Mouse (Mus musculus) neural tube, embryonic 14.5 days (tissue): ENCODE measurements around the gene Ern1. TPM values are rescaled to one million over a fixed set of nuclear protein-coding genes. Genes with fewer than 3 reads are reported as not detected.

ENCODE experiments used
- ATAC-seq: fragments of 200-750 bp; cut with Nextera tagmentation; 2 replicates; pipeline ENCODE4 v1.8.0; 2017; ENCODE audit warnings: low read depth, mild to moderate bottlenecking, moderate TSS enrichment, moderate library complexity
- H3K27ac ChIP-seq: fragments of 300-500 bp; sonication (generic); 2 replicates; pipeline ENCODE4 v1.5.1; 2014; ENCODE audit warnings: low read depth, mild to moderate bottlenecking, control low read depth, low read length, moderate library complexity, mixed read lengths
- H3K27me3 ChIP-seq: fragments of 300-500 bp; sonication (generic); 2 replicates; pipeline ENCODE4 v1.6.1; 2014; ENCODE audit warnings: low read length; ENCODE audit not compliant: control insufficient read depth, insufficient read depth
- H3K36me3 ChIP-seq: fragments of 300-500 bp; sonication (generic); 2 replicates; pipeline ENCODE4 v1.6.1; 2014; ENCODE audit warnings: low read length, mixed read lengths; ENCODE audit not compliant: control insufficient read depth, insufficient read depth
- H3K4me1 ChIP-seq: fragments of 300-500 bp; sonication (generic); 2 replicates; pipeline ENCODE4 v1.6.1; 2014; ENCODE audit warnings: low read length; ENCODE audit not compliant: control insufficient read depth, insufficient read depth
- H3K4me2 ChIP-seq: fragments of 300-500 bp; sonication (generic); 2 replicates; pipeline ENCODE4 v1.6.1; 2014; ENCODE audit warnings: mild to moderate bottlenecking, low read depth, low read length, control low read depth
- H3K4me3 ChIP-seq: fragments of 300-500 bp; sonication (generic); 2 replicates; pipeline ENCODE4 v1.5.1; 2014; ENCODE audit warnings: low read depth, low read length, control low read depth, mixed read lengths
- H3K9ac ChIP-seq: fragments of 300-500 bp; sonication (generic); replicated peaks from 2 replicates; pipeline ENCODE4 v1.6.1; 2014; ENCODE audit warnings: low read depth, mild to moderate bottlenecking, control low read depth, low read length, mixed read lengths
- H3K9me3 ChIP-seq: fragments of 300-500 bp; sonication (generic); 2 replicates; pipeline ENCODE4 v1.6.1; 2016; ENCODE audit warnings: low read length; ENCODE audit not compliant: control insufficient read depth
- WGBS: fragments of 180-500 bp; shearing (Covaris S2); extraction: QIAGEN DNeasy Blood & Tissue Kit; methylation state at CpG from one replicate; pipeline ENCODE4 v1.1.7; 2014; 5-methylcytosine and 5-hydroxymethylcytosine counted together
- polyA plus RNA-seq: library from polyadenylated mRNA; unstranded; fragments of >200 nt; fragmentation: Nextera tagmentation; extraction: Ambion mirVana; gene quantifications from 2 replicates; pipeline ENCODE4 v1.2.1, GENCODE M21; 2014

The Ern1 gene
- polyA plus RNA-seq, 1 experiment from 2014 or later = 7.6 TPM

GRCm38 (mm10) chr11:106478745-106479144, 8.9 kb downstream of the Ern1 start:
- Histone ChIP-seq H3K4me3 (no peak overlapping the region), H3K36me3 (no peaks in the 10 kb centered on the region), H3K9ac (no peak overlapping the region), H3K9me3 (no peaks in the 10 kb centered on the region), H3K27ac (no peak overlapping the region), H3K4me1 (no peaks in the 10 kb centered on the region), H3K27me3 (no peaks in the 10 kb centered on the region), H3K4me2 (no peak overlapping the region)
- no peak for ATAC-seq
- WGBS = 32% methylated on average over 1 of the region's 1 CpGs

GRCm38 (mm10) chr11:106477505-106478160, 10.0 kb downstream of the Ern1 start:
- H3K27ac ChIP-seq = no peak overlapping the region
- H3K27me3 ChIP-seq = no peaks in the 10 kb centered on the region
- WGBS = over 99% methylated on average over 3 of the region's 4 CpGs

DNA sequence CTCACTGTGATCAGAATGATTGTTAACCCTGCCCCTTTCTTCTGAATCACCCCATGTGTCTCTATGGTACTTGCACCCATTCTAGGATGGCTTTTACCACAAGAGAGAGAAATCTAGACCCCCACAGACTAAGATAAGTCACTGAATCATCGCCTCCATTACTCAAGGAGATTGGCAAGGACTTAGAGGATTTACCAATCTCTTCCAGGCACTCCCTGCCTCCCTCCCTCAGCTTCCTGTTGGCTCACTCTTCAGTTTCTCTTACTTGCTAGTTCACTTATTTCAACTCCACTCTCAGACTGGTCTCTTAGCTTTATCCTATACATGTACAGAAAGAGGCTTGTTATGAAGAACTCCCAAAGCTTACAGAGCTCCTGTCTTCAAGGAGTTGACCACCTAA, 12.3 kb downstream of the Ern1 start:
- Histone ChIP-seq H3K4me1 (no peaks in the 10 kb centered on the region), H3K9me3 (no peaks in the 10 kb centered on the region), H3K4me2 (no peak overlapping the region), H3K27ac (no peak overlapping the region), H3K9ac (no peak overlapping the region), H3K4me3 (no peak overlapping the region), H3K27me3 (no peaks in the 10 kb centered on the region), H3K36me3 (no peaks in the 10 kb centered on the region)
- WGBS = 95% methylated on average over 1 of the region's 1 CpGs
- no peak for ATAC-seq

More at GRCm38 (mm10) chr11:106477505-106478160, 10.0 kb downstream of the Ern1 start:
- Histone ChIP-seq H3K4me3 (no peak overlapping the region), H3K9ac (no peak overlapping the region), H3K4me2 (no peak overlapping the region), H3K9me3 (no peaks in the 10 kb centered on the region), H3K36me3 (no peaks in the 10 kb centered on the region), H3K4me1 (no peaks in the 10 kb centered on the region)
- no peak for ATAC-seq

GRCm38 (mm10) chr11:106471629-106472028, 16.0 kb downstream of the Ern1 start:
- no peaks in the 10 kb centered on the region for H3K4me1 ChIP-seq
- H3K36me3 ChIP-seq = no peaks in the 10 kb centered on the region
- no peak overlapping the region for H3K9ac ChIP-seq
- H3K27me3 ChIP-seq = no peaks in the 10 kb centered on the region
- no peak overlapping the region for H3K4me2 ChIP-seq
- no peak overlapping the region for H3K4me3 ChIP-seq
- 88% methylated on average over 1 of the region's 1 CpGs for WGBS
- H3K9me3 ChIP-seq = no peaks in the 10 kb centered on the region
- no peak for ATAC-seq
- H3K27ac ChIP-seq = no peak overlapping the region

DNA sequence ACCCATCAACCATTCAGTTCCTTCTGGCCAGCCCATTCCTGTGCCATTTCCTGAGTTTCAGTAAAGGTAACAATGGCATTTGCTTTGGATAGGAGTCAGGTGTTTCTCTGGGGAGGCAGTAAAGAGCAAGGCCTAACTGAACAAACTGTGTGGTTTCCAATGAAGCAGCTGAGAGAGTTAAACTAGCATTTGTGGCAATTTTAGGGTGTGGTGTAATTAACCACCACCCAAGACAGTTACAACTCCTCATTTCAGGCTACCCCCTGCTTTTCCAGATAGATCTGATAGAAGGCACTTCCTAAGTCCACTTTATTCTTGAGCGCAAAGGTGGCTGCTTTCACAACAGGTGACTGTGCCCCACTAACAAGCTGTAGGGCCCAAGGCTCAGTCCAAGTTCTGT, 19.1 kb downstream of the Ern1 start:
- Histone ChIP-seq H3K4me1 (no peaks in the 10 kb centered on the region), H3K36me3 (no peaks in the 10 kb centered on the region), H3K27ac (no peak overlapping the region), H3K27me3 (no peaks in the 10 kb centered on the region), H3K9me3 (no peaks in the 10 kb centered on the region), H3K9ac (no peak overlapping the region), H3K4me3 (no peak overlapping the region), H3K4me2 (no peak overlapping the region)
- ATAC-seq = no peak
- WGBS = 90% methylated on average over 1 of the region's 1 CpGs

- ATAC-seq = no peak
Observed at GRCm38 (mm10) chr11:106465932-106466331, 21.7 kb downstream of the Ern1 start.

DNA sequence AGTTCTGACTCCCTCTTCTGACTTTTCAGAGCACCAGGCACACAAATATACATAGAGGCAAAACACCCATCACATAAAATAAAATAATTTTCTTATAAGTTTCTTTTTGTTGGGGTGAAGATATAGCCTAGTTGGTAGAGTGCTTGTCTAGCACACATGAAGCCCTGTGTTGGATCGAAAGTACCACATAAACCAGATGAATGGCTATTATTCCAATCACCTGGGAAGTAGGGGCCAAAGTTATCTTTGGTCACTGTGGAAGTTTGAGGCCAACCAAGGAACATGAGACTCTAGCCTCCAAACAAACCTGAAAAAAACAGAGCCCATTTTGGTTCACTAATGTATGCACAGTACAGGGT, 22.1 kb downstream of the Ern1 start:
- Histone ChIP-seq H3K9me3 (no peaks in the 10 kb centered on the region), H3K36me3 (no peaks in the 10 kb centered on the region), H3K4me3 (no peak overlapping the region), H3K27ac (no peak overlapping the region), H3K9ac (no peak overlapping the region), H3K4me2 (no peak overlapping the region), H3K27me3 (no peaks in the 10 kb centered on the region), H3K4me1 (no peaks in the 10 kb centered on the region)
- 97% methylated on average over 1 of the region's 1 CpGs for WGBS
- no peak for ATAC-seq

More at GRCm38 (mm10) chr11:106465932-106466331, 21.7 kb downstream of the Ern1 start:
- Histone ChIP-seq H3K36me3 (no peaks in the 10 kb centered on the region), H3K9me3 (no peaks in the 10 kb centered on the region), H3K4me2 (no peak overlapping the region), H3K4me1 (no peaks in the 10 kb centered on the region), H3K4me3 (no peak overlapping the region), H3K9ac (no peak overlapping the region), H3K27ac (no peak overlapping the region), H3K27me3 (no peaks in the 10 kb centered on the region)
- WGBS = 91% methylated on average over 4 of the region's 4 CpGs

DNA sequence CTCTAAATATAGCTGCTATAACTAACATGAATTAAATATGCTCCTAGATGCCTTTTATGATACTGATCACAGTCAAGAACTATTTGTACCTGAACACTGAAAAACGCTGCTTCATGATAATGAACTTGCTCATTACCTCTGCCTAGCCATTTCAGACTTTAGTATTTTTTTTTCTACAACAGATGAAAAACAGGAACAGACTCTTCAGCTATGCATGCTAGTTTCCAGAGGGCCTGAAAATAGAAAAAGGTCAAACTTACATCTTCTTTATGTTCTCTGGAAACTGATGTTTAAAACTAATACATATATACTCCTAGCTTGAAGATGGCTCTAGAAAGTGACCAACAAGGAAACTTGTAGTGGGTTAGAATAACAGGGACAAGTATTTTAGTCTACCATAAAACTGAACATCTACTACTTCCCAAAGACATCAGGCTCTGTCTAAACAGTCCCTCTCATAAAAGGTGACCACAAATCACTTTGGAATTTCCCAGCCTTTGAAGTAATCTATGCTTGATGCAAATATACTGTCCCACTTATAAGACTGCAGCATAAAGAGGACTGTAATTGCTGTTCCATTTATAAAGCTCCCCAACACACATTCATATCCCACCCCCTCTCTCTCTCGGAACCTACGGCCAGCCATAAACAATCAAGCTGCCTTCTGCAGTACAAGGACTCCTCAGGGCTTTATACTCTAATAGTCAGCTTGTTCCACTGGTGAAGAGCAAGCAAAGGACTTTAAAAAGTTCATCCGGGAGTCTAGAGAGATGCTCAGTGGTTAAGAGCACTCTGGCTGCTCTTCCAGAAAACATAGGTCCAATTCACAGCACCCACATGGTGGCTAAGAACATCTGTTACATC, 22.7 kb downstream of the Ern1 start:
- H3K27ac ChIP-seq = no peak overlapping the region
- no peak for ATAC-seq
- 62% methylated on average over 4 of the region's 4 CpGs for WGBS

GRCm38 (mm10) chr11:106463845-106464244, 23.8 kb downstream of the Ern1 start:
- Histone ChIP-seq H3K4me3 (no peak overlapping the region), H3K27ac (no peak overlapping the region), H3K4me1 (no peaks in the 10 kb centered on the region), H3K36me3 (no peaks in the 10 kb centered on the region), H3K27me3 (no peaks in the 10 kb centered on the region), H3K9me3 (no peaks in the 10 kb centered on the region), H3K4me2 (no peak overlapping the region), H3K9ac (no peak overlapping the region)
- ATAC-seq = no peak
- WGBS = 81% methylated on average over 5 of the region's 5 CpGs

More for the DNA sequence above, 22.7 kb downstream of the Ern1 start:
- Histone ChIP-seq H3K36me3 (no peaks in the 10 kb centered on the region), H3K4me3 (no peak overlapping the region), H3K4me2 (no peak overlapping the region), H3K27me3 (no peaks in the 10 kb centered on the region), H3K9ac (no peak overlapping the region), H3K9me3 (no peaks in the 10 kb centered on the region), H3K4me1 (no peaks in the 10 kb centered on the region)
